Mouse (Mus musculus): Measurements from ENCODE around the gene Prkd1.

The Prkd1 gene

DNA sequence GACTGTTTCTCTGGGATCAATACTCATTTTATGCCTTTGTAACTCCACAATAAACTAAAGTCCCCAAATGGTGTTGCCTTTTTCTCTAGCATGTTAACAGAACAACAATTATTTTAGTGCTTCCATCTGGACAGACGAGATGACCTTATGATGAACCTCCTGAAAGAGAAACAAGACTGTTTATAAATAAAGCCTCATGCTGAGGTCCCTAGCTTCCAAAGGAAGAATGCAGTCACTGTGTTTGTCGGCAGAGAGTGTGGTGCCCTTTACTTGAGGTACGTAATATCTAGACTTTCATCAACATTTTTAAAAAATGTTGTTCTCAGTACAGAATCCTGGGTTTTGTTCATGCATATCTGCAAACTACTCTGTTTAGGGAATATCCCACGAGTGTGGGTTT, 90.7 kb downstream of the Prkd1 start:
- DNase-seq (ENCODE audit: inconsistent age in 2 of 2, low spot score in 1 of 2) = no peak

DNA sequence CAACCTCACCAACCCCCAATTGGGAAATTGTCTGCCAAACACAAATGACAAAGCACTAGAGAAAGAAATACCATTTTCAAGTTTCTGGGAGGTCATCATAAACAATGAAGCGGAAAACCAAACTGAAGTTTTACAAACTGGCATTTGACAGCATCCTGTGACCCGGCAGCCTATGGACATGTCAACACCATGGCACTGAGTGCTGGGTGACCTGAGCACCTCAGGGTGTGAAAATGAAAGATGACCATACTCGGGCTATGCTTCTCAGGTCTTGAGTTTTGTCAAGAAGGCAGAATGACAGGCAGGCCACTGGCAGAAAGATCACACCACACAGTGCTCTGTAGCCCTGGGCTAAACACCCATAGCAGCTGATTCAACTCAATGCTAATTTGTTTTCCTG, 94.7 kb downstream of the Prkd1 start:
- no peak for DNase-seq (ENCODE audit: inconsistent age in 2 of 2, low spot score in 1 of 2)

DNA sequence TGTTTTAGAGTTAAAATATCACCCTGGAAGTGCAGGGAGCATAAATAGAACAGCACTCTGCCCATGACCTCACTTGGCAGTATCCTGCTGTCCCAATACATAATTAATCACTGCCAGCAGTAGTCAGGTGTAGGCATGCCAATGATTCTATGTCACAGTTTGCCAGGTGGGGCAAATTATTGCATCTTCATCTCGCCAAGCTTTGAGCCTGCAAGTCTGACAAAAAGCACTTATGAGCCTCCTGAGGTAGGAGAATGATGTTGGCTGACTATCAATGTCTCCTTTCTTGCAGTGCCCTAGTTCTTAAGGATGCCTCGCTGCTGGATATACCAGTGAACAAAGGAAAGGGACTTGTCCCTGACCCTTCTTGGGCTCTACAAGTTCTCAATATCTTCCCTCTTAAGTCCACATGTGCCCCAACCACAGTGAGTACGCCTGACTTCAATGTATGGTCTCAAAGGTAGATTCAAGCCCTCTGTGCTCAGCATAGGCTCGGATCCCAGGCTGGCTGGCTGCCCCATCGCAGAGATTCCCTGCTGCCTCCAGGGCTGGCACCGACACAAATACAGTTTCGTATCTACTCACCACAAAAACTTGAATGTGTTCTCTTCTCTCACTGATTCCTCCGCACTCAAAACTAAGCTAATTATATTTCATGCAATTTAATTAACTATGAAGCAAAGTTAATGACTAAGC, 98.9 kb downstream of the Prkd1 start:
- DNase-seq (ENCODE audit: inconsistent age in 2 of 2, low spot score in 1 of 2) = peak; percentile 39 to 79

DNA sequence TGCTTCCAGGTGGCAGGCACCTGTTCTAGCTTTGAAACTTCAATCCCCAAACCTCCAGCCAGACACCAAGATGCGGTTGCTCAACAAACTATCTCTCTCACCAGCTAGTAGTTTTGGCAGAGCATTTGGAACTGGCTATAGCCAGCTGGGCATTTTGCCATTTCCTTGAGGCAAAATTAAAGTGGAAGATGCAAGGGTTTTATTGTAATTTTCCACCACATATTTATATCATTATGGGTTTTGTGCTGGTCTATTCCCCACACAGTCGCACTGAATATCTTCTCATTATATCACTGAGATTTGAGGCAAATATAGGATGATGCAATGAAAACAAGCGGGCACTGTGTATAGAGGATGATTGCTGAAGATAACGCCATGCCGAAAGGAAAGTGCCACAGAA, 102.5 kb downstream of the Prkd1 start:
- peak; percentile 29 to 79 for DNase-seq (ENCODE audit: inconsistent age in 2 of 2, low spot score in 1 of 2)

DNA sequence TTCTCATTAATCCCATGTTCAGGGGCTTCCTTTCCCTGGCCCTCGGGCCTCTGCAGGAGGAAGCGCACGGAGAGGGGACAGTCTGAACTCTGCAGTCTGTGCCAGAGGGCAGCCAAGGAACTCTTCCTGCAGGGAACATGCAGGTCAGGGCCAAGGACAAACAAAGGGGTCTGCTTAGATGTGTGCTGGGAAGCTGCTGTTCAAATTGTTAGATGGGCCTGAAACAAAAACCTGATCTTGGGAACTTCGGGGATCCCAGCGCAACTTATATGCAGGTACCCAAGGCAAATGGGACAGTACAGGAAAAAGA, 103.3 kb downstream of the Prkd1 start:
- DNase-seq (ENCODE audit: inconsistent age in 2 of 2, low spot score in 1 of 2) = peak; percentile 73 to 75

DNA sequence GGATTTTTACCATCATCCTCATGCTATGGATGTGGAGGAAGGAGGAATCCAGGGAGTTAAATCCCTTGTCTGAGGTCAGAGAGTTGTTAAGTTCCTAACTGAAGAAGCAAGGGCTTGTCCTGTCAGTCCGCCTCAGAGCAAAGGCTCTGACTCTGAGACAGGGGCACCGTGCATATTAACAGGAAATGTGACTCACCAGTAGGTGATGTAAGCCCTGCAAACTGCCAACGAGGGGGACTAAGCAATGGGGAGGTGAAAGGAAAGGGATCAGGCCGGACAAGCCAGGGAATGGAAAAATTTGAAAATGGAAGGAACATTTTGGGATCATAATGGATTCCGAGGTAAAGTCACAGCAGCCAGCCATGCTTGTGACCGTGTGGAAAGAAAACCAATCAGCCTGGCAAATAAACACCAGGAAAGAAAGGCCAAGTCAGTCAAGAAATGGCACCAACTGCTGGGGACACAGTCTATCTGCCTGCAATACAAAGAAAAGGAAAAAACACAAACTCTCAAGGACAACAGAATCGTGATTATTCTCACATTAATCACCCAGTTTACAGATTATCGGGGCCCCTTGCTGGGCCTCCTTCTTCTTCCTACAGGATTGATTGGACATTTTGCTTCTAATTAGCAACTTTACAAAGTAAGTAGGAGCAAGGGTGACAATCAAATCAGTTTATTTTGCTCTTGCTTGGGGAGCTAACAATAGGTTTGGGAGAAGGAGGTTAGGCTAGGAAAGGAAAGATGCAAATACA, 103.9 kb downstream of the Prkd1 start:
- peak; percentile 77 to 89 for DNase-seq (ENCODE audit: inconsistent age in 2 of 2, low spot score in 1 of 2)

DNA sequence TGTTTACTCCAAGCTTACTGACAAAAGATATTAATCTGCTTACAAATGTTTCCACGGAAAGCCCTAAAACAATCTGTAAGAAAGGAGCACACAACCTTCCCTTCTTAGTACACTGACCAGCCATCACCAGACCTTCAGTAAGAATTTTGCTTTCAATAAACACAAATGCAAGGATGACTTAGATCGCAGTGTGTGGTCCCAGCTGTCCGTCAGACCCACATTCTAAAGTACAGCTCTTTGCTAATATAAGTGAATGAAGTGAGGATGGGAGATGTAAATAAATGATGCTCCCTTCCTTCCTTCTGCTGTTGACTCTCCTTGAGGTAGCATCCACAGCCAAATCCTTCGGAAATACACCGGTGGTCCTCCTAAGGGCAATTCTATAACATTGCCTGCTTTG, 108.1 kb downstream of the Prkd1 start:
- no peak for DNase-seq (ENCODE audit: inconsistent age in 2 of 2, low spot score in 1 of 2)

DNA sequence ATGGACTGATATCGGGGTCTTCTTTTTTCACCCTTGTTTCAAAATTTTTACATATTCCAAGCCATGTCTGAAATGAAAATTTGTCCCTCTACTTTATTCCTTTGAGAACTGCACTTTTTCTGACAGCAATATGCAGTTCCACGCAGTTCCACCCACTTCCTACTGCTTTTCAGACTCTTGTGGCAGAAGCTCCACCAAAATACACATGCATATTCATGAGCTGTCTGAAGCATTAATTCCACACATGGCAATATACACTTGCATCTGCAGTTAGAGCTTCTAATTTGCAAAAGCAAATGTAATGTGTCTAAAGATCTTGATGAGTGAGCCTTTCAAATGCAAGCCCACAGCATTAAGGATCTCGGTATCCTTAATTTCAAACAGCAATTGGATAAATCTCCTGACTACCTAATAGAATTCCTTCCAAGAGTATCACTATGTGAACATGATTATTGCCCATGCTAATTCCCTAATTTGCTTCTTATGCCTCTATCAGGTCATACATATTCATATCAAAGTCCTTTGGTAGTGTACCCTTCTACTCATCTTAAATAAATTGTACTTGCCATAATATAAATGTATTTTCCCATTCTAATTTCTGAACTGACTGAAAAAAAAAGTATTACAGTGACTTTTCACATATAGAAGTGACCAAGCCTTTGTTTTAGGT, 110.5 kb downstream of the Prkd1 start:
- DNase-seq (ENCODE audit: inconsistent age in 2 of 2, low spot score in 1 of 2) = no peak

DNA sequence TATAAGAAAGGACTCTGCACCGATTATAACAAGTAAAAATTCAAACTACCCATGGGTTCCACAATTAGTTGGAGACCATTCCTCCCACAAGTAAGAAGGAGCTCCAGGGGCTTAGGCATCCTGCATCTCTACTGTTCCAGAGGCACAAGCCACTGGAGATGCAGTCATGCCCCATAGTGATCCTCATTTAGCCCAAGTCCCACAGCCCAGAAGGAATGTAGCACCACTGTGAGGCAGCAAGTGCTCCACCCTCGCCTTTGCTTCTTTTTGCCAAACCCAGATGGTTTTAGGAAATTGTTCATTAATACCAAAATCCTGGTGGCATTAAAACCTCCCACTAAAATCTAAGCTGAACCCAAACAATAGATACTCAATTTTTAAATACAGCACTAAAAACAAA, 111.1 kb downstream of the Prkd1 start:
- DNase-seq (ENCODE audit: inconsistent age in 2 of 2, low spot score in 1 of 2) = no peak

DNA sequence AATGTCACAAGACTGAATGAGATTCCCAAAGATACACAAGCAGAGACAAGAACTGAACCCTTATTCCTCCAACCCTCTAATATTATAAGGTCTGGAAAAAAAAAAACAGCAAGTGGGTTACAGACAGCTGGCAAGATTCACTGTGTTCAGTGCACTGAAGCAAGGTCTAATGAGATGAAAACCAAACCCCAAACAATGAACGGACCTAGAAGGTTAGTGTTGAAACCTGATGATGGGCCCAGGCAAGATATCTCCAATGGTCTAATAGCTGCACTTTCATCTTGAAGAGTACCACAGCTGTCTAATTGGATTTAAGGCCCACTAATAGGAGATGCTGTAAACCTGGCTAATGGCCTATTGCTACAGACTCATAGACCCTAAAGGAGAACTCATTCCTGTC, 111.9 kb downstream of the Prkd1 start:
- DNase-seq (ENCODE audit: inconsistent age in 2 of 2, low spot score in 1 of 2) = no peak

DNA sequence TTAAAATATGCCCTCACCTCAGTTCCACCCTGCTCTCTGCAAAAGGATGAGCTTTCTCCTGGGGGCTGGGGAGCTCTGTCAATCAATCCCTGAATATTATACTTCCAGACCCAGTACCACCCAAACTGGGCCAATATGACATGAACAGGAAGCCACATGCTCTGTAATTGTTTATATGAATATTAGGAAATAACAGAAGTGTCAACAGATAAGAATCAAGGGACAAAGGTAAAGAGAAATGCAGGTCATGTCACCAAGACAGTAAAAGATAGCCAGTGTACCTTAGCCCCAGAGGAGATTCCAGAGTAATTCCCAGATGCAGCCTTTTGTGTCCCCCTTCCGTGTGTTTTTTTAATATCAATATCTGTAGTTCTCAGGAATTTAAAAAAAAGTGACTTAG, 120.3 kb downstream of the Prkd1 start:
- DNase-seq (ENCODE audit: inconsistent age in 2 of 2, low spot score in 1 of 2) = no peak

DNA sequence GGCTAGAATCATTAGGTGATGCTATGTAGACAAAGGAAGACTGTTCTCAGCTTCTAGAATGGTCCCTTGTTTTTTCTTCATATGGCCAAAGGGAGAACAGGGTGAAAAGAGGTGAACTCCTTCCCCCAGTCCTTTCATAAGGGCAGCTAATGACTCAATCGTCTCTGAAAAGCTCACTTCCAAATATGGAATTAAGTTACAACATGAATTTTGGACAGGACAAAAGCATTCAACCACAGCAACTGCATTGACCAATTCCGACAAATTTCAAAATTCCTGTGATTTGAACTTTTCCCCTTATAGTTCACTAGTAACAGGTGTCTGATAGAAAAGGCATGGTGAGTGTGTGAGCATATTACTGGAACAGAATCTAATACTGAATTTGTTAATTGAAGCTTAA, 124.8 kb downstream of the Prkd1 start:
- peak in 1 of 2 experiments; percentile 43 for DNase-seq (ENCODE audit: inconsistent age in 2 of 2, low spot score in 1 of 2)

DNA sequence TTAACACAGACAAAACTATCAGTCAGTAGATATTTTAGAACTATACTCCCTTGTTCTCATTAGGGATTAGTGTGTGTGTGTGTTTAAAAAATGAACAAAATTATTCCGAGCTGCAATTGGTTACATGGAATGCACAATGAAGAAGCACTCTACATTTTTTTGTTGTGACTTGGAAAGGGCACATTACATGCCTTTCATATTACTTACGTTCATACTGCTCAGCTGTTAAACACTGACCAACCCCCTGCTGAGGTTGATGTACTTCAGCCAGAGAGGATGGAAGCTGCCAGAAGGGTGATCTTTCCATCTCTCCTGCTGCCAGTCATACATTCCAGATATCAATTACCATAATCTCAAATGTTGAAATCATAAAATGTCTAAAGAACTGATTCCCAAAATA, 134.4 kb downstream of the Prkd1 start:
- no peak for DNase-seq (ENCODE audit: inconsistent age in 2 of 2, low spot score in 1 of 2)

DNA sequence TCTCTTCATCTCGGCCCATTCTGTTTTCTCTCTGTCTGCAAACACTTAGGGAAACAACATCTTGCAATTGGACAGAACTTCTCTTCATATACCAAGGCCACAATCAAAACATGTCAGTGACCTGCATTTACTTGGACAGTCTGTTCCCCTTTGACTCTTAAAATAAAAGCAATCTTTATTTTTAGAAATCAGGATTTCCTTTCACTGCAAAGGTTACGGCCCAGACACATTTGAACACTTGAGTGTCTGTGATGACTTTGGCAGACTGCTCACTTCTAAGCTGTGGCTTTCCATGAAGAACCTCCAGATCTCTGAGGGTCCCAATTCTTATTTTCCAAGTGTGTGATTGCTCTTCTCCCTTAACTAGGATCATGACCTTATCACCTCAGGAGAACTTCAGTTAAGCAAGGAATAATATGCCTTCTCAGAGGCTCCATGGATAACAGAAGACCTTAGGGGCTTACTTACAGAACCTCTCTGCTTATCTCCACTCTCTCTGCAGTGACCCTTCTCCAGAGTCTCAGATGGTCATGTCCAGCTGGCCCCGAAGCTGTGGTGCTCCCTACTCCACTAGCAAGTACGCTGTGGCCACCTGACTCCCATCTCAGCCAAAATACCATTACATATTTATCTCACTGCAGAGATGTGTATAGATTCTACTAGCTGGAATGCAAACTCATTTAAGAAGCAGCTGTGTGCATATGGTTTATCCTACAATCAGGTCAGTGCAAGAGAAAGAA, 137.2 kb downstream of the Prkd1 start:
- DNase-seq (ENCODE audit: inconsistent age in 2 of 2, low spot score in 1 of 2) = peak in 1 of 2 experiments; percentile 41

DNA sequence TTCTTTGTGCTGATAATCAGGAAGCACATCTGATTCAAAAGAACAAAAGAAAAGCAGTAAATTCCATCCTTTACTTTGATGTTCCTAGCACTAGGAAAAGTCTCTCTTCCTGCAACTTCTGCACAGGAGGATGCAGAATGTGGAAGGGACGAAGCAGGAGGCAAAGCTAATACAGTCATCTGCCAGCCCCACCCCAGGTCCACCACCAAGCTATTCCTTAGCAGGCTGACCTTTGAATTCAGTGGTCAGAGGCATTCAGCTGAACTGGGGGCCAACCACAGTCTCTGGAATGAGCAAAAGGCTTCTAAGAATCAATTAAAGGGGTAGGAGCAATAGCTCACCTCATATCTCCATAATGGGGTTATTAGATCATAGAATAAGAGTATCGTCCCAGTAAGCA, 140.1 kb downstream of the Prkd1 start:
- peak in 1 of 2 experiments; percentile 25 for DNase-seq (ENCODE audit: inconsistent age in 2 of 2, low spot score in 1 of 2)

DNA sequence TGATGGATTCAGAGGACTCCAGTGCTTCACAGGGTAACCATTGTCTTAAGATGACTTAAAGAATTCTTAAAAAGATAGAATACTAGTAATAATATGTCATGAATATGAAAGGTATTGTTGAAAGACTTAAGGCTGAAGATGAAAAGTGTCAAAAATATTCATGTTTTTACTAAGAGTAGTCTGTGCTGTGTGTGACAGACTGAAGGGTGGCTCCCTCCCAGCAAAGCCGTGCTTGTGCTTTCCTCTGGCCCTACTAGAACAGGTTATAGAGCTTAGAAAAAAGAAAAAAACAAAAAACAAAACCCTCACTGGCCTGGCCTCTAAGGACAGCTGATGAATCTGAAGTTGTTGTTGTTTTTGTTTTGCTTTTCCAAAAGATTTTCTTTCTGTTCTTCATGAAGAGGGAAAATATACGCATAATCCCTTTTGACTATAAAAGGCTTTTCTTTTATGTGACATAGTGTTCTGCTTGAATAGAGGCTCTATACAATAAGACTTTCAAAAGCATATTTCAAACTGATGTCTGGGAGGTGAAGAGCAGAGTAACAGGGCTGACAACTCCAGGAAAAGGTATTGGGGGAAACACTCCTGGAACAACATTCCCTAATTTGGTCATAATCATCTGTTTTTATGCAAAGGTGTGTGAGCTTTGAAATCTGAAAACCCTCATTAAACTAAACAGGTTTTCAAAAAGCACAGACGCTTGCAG, 148.9 kb downstream of the Prkd1 start:
- no peak for DNase-seq (ENCODE audit: inconsistent age in 2 of 2, low spot score in 1 of 2)

DNA sequence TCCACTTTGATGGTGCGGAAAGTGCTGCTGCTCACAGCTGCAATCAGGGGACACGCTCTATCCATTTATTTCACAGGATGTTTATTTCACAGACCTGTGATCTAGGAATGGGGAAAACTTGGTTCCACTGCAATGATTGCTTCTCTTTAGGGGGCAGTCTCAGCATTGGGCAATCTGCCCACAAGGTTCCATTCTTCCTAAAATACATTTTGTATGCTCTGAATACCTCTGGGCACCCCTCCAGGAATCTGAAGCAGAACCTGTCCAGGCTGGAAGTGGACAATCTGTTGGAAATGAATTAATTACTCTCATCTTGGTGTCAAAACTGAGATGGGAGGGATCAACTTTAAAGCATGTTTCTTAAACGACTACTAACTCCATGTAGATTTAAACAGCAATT, 152.9 kb downstream of the Prkd1 start:
- peak in 1 of 2 experiments; percentile 30 for DNase-seq (ENCODE audit: inconsistent age in 2 of 2, low spot score in 1 of 2)

DNA sequence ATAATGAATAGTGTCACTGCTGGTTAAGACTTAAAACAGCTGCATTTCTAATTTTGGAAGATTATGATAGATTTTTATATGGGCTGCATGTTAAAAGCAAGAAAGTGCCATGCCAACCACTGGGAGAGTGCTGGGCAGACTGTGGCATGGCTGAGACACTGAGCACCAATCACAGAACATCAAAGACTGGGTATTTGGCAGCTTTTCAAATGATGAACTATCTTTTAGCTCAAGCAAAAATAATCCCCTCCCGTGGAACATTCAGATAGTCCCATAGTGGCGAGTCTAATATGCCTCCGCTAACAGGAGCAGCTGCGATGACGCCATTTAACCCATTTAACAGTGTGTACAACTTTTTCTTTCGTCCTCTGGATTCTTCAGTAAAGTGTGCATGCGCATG, 169.1 kb downstream of the Prkd1 start:
- peak; percentile 16 to 66 for DNase-seq (ENCODE audit: inconsistent age in 2 of 2, low spot score in 1 of 2)

DNA sequence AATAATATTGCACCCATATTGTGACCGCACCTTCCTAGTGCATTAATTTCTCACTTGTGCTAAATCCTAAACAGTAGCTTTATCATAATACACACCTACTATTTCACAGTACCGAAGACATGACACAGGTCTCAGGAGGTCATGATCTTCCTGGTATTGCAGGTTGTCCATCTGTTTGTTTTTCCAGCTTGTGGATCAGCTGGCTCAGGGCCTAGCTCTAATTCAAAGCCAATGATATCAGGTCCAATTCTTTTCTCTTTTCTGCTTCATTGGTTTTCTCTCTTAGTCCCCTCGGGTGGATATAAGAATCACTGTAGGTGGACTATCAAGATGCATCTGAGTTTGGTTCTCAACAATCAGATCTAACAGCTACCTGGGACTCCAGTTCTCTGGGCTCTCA, 191.7 kb downstream of the Prkd1 start:
- DNase-seq (ENCODE audit: inconsistent age in 2 of 2, low spot score in 1 of 2) = no peak

DNA sequence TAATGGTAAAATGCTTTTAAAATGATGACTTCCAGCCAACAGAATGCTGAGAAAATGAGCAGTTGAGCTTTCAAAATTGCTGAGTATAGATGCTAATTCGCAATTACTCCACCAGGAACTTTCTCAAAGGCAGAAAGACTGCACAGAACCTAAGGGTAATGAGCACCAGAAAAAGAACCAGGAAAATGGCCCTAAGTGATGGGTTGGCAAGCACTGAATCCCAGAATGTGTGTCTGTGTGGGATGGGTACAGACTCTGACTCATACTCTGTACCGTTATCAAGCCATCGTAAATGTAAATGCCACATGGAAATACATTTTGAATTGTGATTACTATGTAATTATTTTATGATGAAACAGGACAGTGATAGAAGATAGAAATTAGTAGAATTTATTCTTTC, 197.1 kb downstream of the Prkd1 start:
- DNase-seq (ENCODE audit: inconsistent age in 2 of 2, low spot score in 1 of 2) = no peak

DNA sequence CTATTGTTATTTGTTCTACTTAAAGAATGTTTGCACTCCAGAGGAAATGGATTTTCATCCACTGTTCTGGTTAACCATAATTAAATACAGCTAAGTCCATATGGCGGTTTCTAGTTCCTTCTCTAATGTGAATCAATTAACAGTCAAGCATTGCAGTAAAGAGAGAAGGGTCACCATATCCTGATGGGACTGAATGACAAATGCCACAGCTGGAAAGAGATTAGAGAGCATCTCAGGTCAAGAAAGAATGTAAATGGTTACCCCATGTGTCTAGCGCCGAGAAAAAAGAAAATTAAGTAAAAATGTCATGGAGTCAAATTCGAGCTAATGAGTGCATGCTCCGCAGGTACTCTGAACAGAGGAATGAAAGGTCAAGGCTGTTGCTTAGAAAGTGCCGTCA, 212.2 kb downstream of the Prkd1 start:
- DNase-seq (ENCODE audit: inconsistent age in 2 of 2, low spot score in 1 of 2) = no peak
